Mouse (Mus musculus): Measurements from ENCODE around the gene Muc1.

- TF ChIP-seq MAX (IDR thresholded peaks at IDR 0.05; ENCODE audit: low read length), result no peak
- TF ChIP-seq CTCF (conservative IDR thresholded peaks at IDR 0.05 in 1 of 2, IDR thresholded peaks at IDR 0.05 in 1 of 2; ENCODE audit: low read depth in 2 of 2, low read length in 2 of 2), result no peak
- no peak for TF ChIP-seq USF2 (conservative IDR thresholded peaks at IDR 0.05; ENCODE audit: low read depth, low read length)
- no peak for TF ChIP-seq ZNF384 (IDR thresholded peaks at IDR 0.05; ENCODE audit: low read depth, low read length)
- no peak for TF ChIP-seq E2F4 (IDR thresholded peaks at IDR 0.05; ENCODE audit: insufficient replicate concordance, low read depth, low read length)
Measured at GRCm38 (mm10) chr3:89229276-89229675, 419 bp downstream of the Muc1 start.
